Mouse (Mus musculus): Measurements from ENCODE around the gene Arl6ip4. TPM values are rescaled to one million over a fixed set of nuclear protein-coding genes. Genes with fewer than 3 reads are reported as not detected.

Gene Arl6ip4
- polyA plus RNA-seq, 1 experiment = 141 TPM

DNA sequence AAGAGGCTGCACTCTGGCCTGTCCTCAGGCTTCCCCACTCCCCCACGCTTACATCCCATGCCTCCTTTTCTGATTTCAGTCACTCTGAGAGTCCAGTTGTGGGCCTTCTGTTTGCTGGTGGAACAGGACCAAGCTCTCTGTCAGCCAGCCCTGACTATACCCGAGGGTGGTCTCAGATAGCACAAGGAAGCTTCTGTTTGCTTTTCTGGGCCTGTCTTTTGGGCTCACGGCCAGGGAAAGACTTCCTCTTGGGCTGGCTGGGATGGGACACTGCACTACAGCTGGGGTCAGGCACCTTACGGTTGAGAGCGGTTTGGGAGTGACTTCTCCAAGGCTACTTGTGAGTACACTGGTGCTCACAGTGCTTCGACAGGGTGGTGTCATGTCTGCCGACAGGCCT lies 22.2 kb downstream of the Arl6ip4 start:
- Histone ChIP-seq H3K9me3 (peaks cover 9% of the 10 kb centered on the region), H3K27me3 (replicated peaks) (no peaks in the 10 kb centered on the region), H3K4me3 (replicated peaks) (no peak overlapping the region), H3K4me1 (peaks cover 8% of the 10 kb centered on the region; the same call in 1 of the 2 replicates), H3K36me3 (replicated peaks; ENCODE audit: low read length) (peaks cover 100% of the 10 kb centered on the region)
- TF ChIP-seq GATA1 (IDR thresholded peaks at IDR 0.05; ENCODE audit: borderline replicate concordance, low read length) = no peak
- no peak for TF ChIP-seq FLI1 (IDR thresholded peaks at IDR 0.05; ENCODE audit: low read length)

DNA sequence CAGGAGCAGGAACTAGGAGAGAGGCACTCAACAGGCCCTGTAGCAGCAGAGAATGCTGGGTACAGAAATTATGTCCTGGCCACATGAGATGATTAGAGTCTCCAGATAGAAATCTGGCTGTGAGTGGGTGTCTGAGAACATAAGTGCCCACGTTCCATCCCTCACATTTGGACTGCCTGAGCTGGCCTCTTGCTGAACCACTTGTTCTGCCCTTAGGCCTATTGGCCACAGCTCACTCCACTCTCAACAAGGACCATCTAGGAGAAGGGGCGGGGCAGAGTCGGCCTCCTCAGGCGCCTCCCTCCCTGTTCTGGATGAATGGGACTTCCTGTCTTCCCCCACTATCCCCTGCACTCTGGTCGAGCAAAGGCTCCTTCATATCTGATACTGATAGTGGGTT lies 33.1 kb downstream of the Arl6ip4 start:
- TF ChIP-seq GATA1 (IDR thresholded peaks at IDR 0.05; ENCODE audit: borderline replicate concordance, low read length) = no peak
- TF ChIP-seq FLI1 (IDR thresholded peaks at IDR 0.05; ENCODE audit: low read length) = no peak
- H3K4me3 ChIP-seq (replicated peaks) = no peak overlapping the region
- H3K36me3 ChIP-seq (replicated peaks; ENCODE audit: low read length) = peaks cover 86% of the 10 kb centered on the region
- H3K27me3 ChIP-seq (replicated peaks) = no peaks in the 10 kb centered on the region
- H3K4me1 ChIP-seq = peaks cover 17% of the 10 kb centered on the region
- H3K9me3 ChIP-seq = no peaks in the 10 kb centered on the region

DNA sequence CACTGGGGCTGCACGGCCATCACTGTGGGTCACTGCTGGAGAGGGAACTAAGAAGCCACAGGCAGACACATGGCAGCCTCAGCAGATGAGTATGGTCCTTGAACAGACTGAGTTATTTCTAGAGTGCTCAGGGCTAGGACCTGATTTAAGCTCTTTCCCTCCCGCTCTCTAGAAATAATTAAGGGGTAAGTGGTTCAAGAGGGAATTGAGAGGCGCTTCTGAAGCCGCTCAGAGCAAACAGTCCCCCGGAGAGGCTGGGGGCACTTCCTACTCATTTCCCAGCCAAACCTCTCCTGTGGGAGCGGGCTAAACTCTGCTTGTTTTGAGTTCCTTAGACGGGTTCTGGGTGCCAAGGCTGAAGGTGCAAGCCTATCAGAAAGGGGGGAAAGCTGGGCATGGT lies 35.0 kb downstream of the Arl6ip4 start:
- Histone ChIP-seq H3K27me3 (replicated peaks) (no peaks in the 10 kb centered on the region), H3K4me3 (replicated peaks) (no peak overlapping the region), H3K36me3 (replicated peaks; ENCODE audit: low read length) (peaks cover 68% of the 10 kb centered on the region), H3K4me1 (peaks cover 22% of the 10 kb centered on the region), H3K9me3 (no peaks in the 10 kb centered on the region)
- TF ChIP-seq GATA1 (IDR thresholded peaks at IDR 0.05; ENCODE audit: borderline replicate concordance, low read length) = no peak
- no peak for TF ChIP-seq FLI1 (IDR thresholded peaks at IDR 0.05; ENCODE audit: low read length)

DNA sequence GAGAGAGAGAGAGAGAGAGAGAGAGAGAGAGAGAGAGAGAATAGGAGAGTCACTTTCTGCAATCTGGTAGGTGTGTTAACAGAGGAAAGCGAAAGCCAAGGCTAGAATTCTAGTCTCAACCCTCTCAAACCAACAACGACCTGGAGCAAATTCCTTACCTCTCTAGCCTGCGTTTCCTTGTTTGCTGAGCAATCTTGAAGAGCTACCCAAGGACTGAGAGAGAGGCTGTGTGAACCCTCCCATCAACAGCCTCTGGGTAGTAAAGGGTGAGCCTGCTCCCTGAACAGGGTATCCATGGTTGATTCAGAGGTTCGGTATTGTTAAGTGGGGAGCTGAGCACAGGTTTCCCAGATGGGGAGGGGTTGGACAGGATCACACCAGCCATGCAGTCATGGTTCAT lies 36.8 kb downstream of the Arl6ip4 start:
- H3K27me3 ChIP-seq (replicated peaks) = no peaks in the 10 kb centered on the region
- TF ChIP-seq GATA1 (IDR thresholded peaks at IDR 0.05; ENCODE audit: borderline replicate concordance, low read length) = no peak
- no peak for TF ChIP-seq FLI1 (IDR thresholded peaks at IDR 0.05; ENCODE audit: low read length)
- H3K9me3 ChIP-seq = no peaks in the 10 kb centered on the region
- H3K36me3 ChIP-seq (replicated peaks; ENCODE audit: low read length) = peaks cover 59% of the 10 kb centered on the region
- no peak overlapping the region for H3K4me3 ChIP-seq (replicated peaks)
- H3K4me1 ChIP-seq = peaks cover 22% of the 10 kb centered on the region

- Histone ChIP-seq H3K27me3 (replicated peaks) (no peaks in the 10 kb centered on the region), H3K9me3 (no peaks in the 10 kb centered on the region), H3K4me1 (peaks cover 41% of the 10 kb centered on the region), H3K36me3 (replicated peaks; ENCODE audit: low read length) (peaks cover 53% of the 10 kb centered on the region), H3K4me3 (replicated peaks) (no peak overlapping the region)
- TF ChIP-seq GATA1 (IDR thresholded peaks at IDR 0.05; ENCODE audit: borderline replicate concordance, low read length) (no peak), FLI1 (IDR thresholded peaks at IDR 0.05; ENCODE audit: low read length) (no peak)
These were observed 40.1 kb downstream of the Arl6ip4 start for GRCm38 (mm10) chr5:124155943-124156342.

GRCm38 (mm10) chr5:124158305-124158704 lies 42.4 kb downstream of the Arl6ip4 start:
- H3K9me3 ChIP-seq = no peaks in the 10 kb centered on the region
- TF ChIP-seq GATA1 (IDR thresholded peaks at IDR 0.05; ENCODE audit: borderline replicate concordance, low read length) (no peak), FLI1 (IDR thresholded peaks at IDR 0.05; ENCODE audit: low read length) (no peak)
- no peak overlapping the region for H3K4me3 ChIP-seq (replicated peaks)
- peaks cover 32% of the 10 kb centered on the region for H3K36me3 ChIP-seq (replicated peaks; ENCODE audit: low read length)
- no peaks in the 10 kb centered on the region for H3K27me3 ChIP-seq (replicated peaks)
- H3K4me1 ChIP-seq = peaks cover 63% of the 10 kb centered on the region

- no peak overlapping the region for H3K4me3 ChIP-seq (replicated peaks)
- H3K9me3 ChIP-seq = no peaks in the 10 kb centered on the region
- H3K4me1 ChIP-seq = peaks cover 71% of the 10 kb centered on the region
- TF ChIP-seq GATA1 (IDR thresholded peaks at IDR 0.05; ENCODE audit: borderline replicate concordance, low read length) (no peak), FLI1 (IDR thresholded peaks at IDR 0.05; ENCODE audit: low read length) (no peak)
- H3K27me3 ChIP-seq (replicated peaks) = no peaks in the 10 kb centered on the region
- peaks cover 36% of the 10 kb centered on the region for H3K36me3 ChIP-seq (replicated peaks; ENCODE audit: low read length)
These were observed 43.6 kb downstream of the Arl6ip4 start for GRCm38 (mm10) chr5:124159453-124159852.

DNA sequence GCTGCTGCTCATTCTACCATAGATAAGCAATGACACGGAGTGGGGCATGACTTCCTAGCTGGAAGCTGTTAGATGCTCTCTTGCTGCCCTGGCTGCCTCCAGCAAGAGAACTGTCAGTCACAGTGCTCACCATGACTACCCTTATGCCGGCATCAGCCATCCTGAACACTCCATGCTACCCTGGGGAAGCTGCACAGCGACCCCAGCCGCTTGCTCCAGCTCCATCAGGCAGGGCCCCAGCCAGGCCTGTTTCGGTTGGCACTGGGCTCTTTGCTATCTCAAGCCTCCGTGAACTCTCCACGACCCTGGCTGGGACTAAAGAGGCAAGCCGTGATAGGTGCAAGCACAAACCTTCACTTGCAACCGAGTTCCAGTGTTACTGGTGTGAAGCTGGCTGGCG lies 45.9 kb downstream of the Arl6ip4 start:
- TF ChIP-seq GATA1 (IDR thresholded peaks at IDR 0.05; ENCODE audit: borderline replicate concordance, low read length) (no peak), FLI1 (IDR thresholded peaks at IDR 0.05; ENCODE audit: low read length) (no peak)
- Histone ChIP-seq H3K4me1 (peaks cover 89% of the 10 kb centered on the region), H3K9me3 (no peaks in the 10 kb centered on the region), H3K4me3 (replicated peaks) (no peak overlapping the region), H3K36me3 (replicated peaks; ENCODE audit: low read length) (peaks cover 43% of the 10 kb centered on the region), H3K27me3 (replicated peaks) (no peaks in the 10 kb centered on the region)

- Histone ChIP-seq H3K4me3 (replicated peaks) (no peak overlapping the region), H3K9me3 (no peaks in the 10 kb centered on the region), H3K27me3 (replicated peaks) (no peaks in the 10 kb centered on the region), H3K36me3 (replicated peaks; ENCODE audit: low read length) (peaks cover 45% of the 10 kb centered on the region), H3K4me1 (peaks cover 93% of the 10 kb centered on the region)
- TF ChIP-seq GATA1 (IDR thresholded peaks at IDR 0.05; ENCODE audit: borderline replicate concordance, low read length) (no peak), FLI1 (IDR thresholded peaks at IDR 0.05; ENCODE audit: low read length) (no peak)
These were observed 46.7 kb downstream of the Arl6ip4 start for GRCm38 (mm10) chr5:124162577-124162976.

- H3K4me3 ChIP-seq (replicated peaks) = no peak overlapping the region
- H3K4me1 ChIP-seq = peaks cover 96% of the 10 kb centered on the region
- no peaks in the 10 kb centered on the region for H3K9me3 ChIP-seq
- peaks cover 45% of the 10 kb centered on the region for H3K36me3 ChIP-seq (replicated peaks; ENCODE audit: low read length)
- H3K27me3 ChIP-seq (replicated peaks) = no peaks in the 10 kb centered on the region
- TF ChIP-seq FLI1 (IDR thresholded peaks at IDR 0.05; ENCODE audit: low read length) (no peak), GATA1 (IDR thresholded peaks at IDR 0.05; ENCODE audit: borderline replicate concordance, low read length) (no peak)
These were observed 47.6 kb downstream of the Arl6ip4 start for GRCm38 (mm10) chr5:124163445-124163844.
